Mouse (Mus musculus) lung, adult 2 months (tissue): ENCODE measurements around the gene Crnkl1.

Experiments
- CTCF ChIP-seq: fragments of 200-500 bp; IDR thresholded peaks from 2 replicates; pipeline ENCODE4 v1.5.1; 2011; ENCODE audit warnings: mild to moderate bottlenecking, low read length, control low read depth; ENCODE audit not compliant: insufficient read depth
- POLR2A ChIP-seq: fragments of 200-500 bp; IDR thresholded peaks from 2 replicates; pipeline ENCODE4 v1.6.1; 2011; ENCODE audit warnings: low read depth, mild to moderate bottlenecking, control low read depth, low read length, borderline replicate concordance; ENCODE audit errors: extremely low read depth

- no peak for TF ChIP-seq CTCF
- no peak for TF ChIP-seq POLR2A
These were observed 13.7 kb downstream of the Crnkl1 start for GRCm38 (mm10) chr2:145920941-145921650.
